Mouse (Mus musculus): ENCODE data around the gene Slc22a30. TPM values are rescaled to one million over a fixed set of nuclear protein-coding genes. Genes with fewer than 3 reads are reported as not detected.
"Not testable (repeated sequence)": the region's sequence is repeated elsewhere in the genome, so short reads cannot be mapped to it uniquely, and the experiment has no call there.

Gene Slc22a30
- polyA plus RNA-seq (2015; fragmentation: Nextera tagmentation; extraction: Ambion mirVana): not detected in 2 replicates

GRCm38 (mm10) chr19:8405011-8405410, at the start of gene Slc22a30:
Gene Slc22a30, minus strand, starts transcription at chr19:8405111.
- H3K9ac ChIP-seq (ENCODE audit: low read depth, low read length); H3K4me1 ChIP-seq (ENCODE audit: control insufficient read depth, insufficient read depth, low read length); H3K27ac ChIP-seq (ENCODE audit: low read length); H3K4me3 ChIP-seq (ENCODE audit: low read length); H3K27me3 ChIP-seq (replicated peaks; ENCODE audit: control insufficient read depth, insufficient read depth, low read length); H3K4me2 ChIP-seq (ENCODE audit: low read depth, low read length); H3K36me3 ChIP-seq (ENCODE audit: control insufficient read depth, insufficient read depth, low read length); ATAC-seq; H3K9me3 ChIP-seq (ENCODE audit: control insufficient read depth, low read length): not testable (repeated sequence)
- 94% methylated on average over 1 of the region's 2 CpGs for WGBS

- Histone ChIP-seq H3K27me3 (replicated peaks; ENCODE audit: control insufficient read depth, insufficient read depth, low read length) (no peaks in the 10 kb centered on the region), H3K4me2 (ENCODE audit: low read depth, low read length) (no peak overlapping the region), H3K9me3 (ENCODE audit: control insufficient read depth, low read length) (no peaks in the 10 kb centered on the region), H3K36me3 (ENCODE audit: control insufficient read depth, insufficient read depth, low read length) (no peaks in the 10 kb centered on the region), H3K9ac (ENCODE audit: low read depth, low read length) (no peak overlapping the region), H3K4me1 (ENCODE audit: control insufficient read depth, insufficient read depth, low read length) (no peaks in the 10 kb centered on the region), H3K4me3 (ENCODE audit: low read length) (no peak overlapping the region), H3K27ac (ENCODE audit: low read length) (no peak overlapping the region)
- no peak for ATAC-seq
- WGBS: 71% methylated on average over 2 of the region's 2 CpGs
These were observed 43.4 kb upstream of the Slc22a30 start for GRCm38 (mm10) chr19:8448321-8448720.

GRCm38 (mm10) chr19:8447516-8447915, 42.6 kb upstream of the Slc22a30 start:
- Histone ChIP-seq H3K4me3 (ENCODE audit: low read length) (no peak overlapping the region), H3K9ac (ENCODE audit: low read depth, low read length) (no peak overlapping the region), H3K27ac (ENCODE audit: low read length) (no peak overlapping the region), H3K27me3 (replicated peaks; ENCODE audit: control insufficient read depth, insufficient read depth, low read length) (no peaks in the 10 kb centered on the region), H3K36me3 (ENCODE audit: control insufficient read depth, insufficient read depth, low read length) (no peaks in the 10 kb centered on the region), H3K4me2 (ENCODE audit: low read depth, low read length) (no peak overlapping the region), H3K4me1 (ENCODE audit: control insufficient read depth, insufficient read depth, low read length) (no peaks in the 10 kb centered on the region), H3K9me3 (ENCODE audit: control insufficient read depth, low read length) (no peaks in the 10 kb centered on the region)
- 88% methylated on average over 1 of the region's 1 CpGs for WGBS
- ATAC-seq: no peak

GRCm38 (mm10) chr19:8431051-8431662, 26.2 kb upstream of the Slc22a30 start:
- 86% methylated on average over 5 of the region's 5 CpGs for WGBS
- Histone ChIP-seq H3K4me1 (ENCODE audit: control insufficient read depth, insufficient read depth, low read length) (no peaks in the 10 kb centered on the region), H3K9ac (ENCODE audit: low read depth, low read length) (no peak overlapping the region), H3K27ac (ENCODE audit: low read length) (no peak overlapping the region), H3K9me3 (ENCODE audit: control insufficient read depth, low read length) (no peaks in the 10 kb centered on the region), H3K36me3 (ENCODE audit: control insufficient read depth, insufficient read depth, low read length) (no peaks in the 10 kb centered on the region), H3K27me3 (replicated peaks; ENCODE audit: control insufficient read depth, insufficient read depth, low read length) (no peaks in the 10 kb centered on the region), H3K4me2 (ENCODE audit: low read depth, low read length) (no peak overlapping the region), H3K4me3 (ENCODE audit: low read length) (no peak overlapping the region)
- no peak for ATAC-seq

GRCm38 (mm10) chr19:8407290-8408021, 2.5 kb upstream of the Slc22a30 start:
- not testable (repeated sequence) for H3K4me2 ChIP-seq (ENCODE audit: low read depth, low read length); H3K9ac ChIP-seq (ENCODE audit: low read depth, low read length); H3K4me3 ChIP-seq (ENCODE audit: low read length); H3K27me3 ChIP-seq (replicated peaks; ENCODE audit: control insufficient read depth, insufficient read depth, low read length); H3K9me3 ChIP-seq (ENCODE audit: control insufficient read depth, low read length); H3K4me1 ChIP-seq (ENCODE audit: control insufficient read depth, insufficient read depth, low read length); H3K27ac ChIP-seq (ENCODE audit: low read length); ATAC-seq; H3K36me3 ChIP-seq (ENCODE audit: control insufficient read depth, insufficient read depth, low read length)
- 58% methylated on average over 14 of the region's 14 CpGs for WGBS

Other genes starting within 250 kb of the Slc22a30 start
- 0.09 TPM in 1 of 2 replicates, not detected in the other for gene Slc22a29, start 186.2 kb downstream of the Slc22a30 start, polyA plus RNA-seq (2015; fragmentation: Nextera tagmentation; extraction: Ambion mirVana)
- gene Slc22a8, start 186.1 kb upstream of the Slc22a30 start, polyA plus RNA-seq (2015; fragmentation: Nextera tagmentation; extraction: Ambion mirVana): 0.04 and 0.05 TPM in 2 replicates
- not detected in 2 replicates for gene Slc22a6, start 212.9 kb upstream of the Slc22a30 start, polyA plus RNA-seq (2015; fragmentation: Nextera tagmentation; extraction: Ambion mirVana)